Mouse (Mus musculus) liver, embryonic 13.5 days (tissue): ENCODE measurements around the gene S100a4. TPM values are rescaled to one million over a fixed set of nuclear protein-coding genes. Genes with fewer than 3 reads are reported as not detected.
A peak's percentile ranks its signal among the peaks of the same experiment; 100 is the strongest.

Experiments
- ATAC-seq: fragments of 200-750 bp; cut with Nextera tagmentation; 2 replicates; pipeline ENCODE4 v1.8.0; 2017; ENCODE audit warnings: low read depth, mild to moderate bottlenecking, moderate number of reproducible peaks, moderate library complexity
- DNase-seq: peaks from one replicate; pipeline ENCODE4 v3.0.0; 2022
- H3K27ac ChIP-seq: fragments of 300-500 bp; sonication (generic); 2 replicates; pipeline ENCODE4 v1.5.1; 2015; ENCODE audit warnings: moderate library complexity, mild to moderate bottlenecking, inconsistent platforms
- H3K27me3 ChIP-seq: fragments of 300-500 bp; sonication (generic); 2 replicates; pipeline ENCODE4 v1.6.1; 2015; ENCODE audit warnings: mild to moderate bottlenecking, inconsistent platforms
- H3K36me3 ChIP-seq: fragments of 300-500 bp; sonication (generic); 2 replicates; pipeline ENCODE4 v1.6.1; 2015; ENCODE audit warnings: mild to moderate bottlenecking, inconsistent platforms
- H3K4me1 ChIP-seq: fragments of 300-500 bp; sonication (generic); replicated peaks from 2 replicates; pipeline ENCODE4 v1.6.1; 2015; ENCODE audit warnings: inconsistent platforms
- H3K4me2 ChIP-seq: fragments of 300-500 bp; sonication (generic); 2 replicates; pipeline ENCODE4 v1.6.1; 2015; ENCODE audit warnings: inconsistent platforms, mild to moderate bottlenecking, moderate library complexity
- H3K4me3 ChIP-seq: fragments of 300-500 bp; sonication (generic); replicated peaks from 2 replicates; pipeline ENCODE4 v1.5.1; 2015; ENCODE audit warnings: mild to moderate bottlenecking, inconsistent platforms
- H3K9ac ChIP-seq: fragments of 300-500 bp; sonication (generic); 2 replicates; pipeline ENCODE4 v1.6.1; 2015; ENCODE audit warnings: mild to moderate bottlenecking, inconsistent platforms
- H3K9me3 ChIP-seq: fragments of 300-500 bp; sonication (generic); replicated peaks from 2 replicates; pipeline ENCODE4 v1.6.1; 2016; ENCODE audit warnings: inconsistent platforms
- WGBS: fragments of 180-500 bp; shearing (Covaris S2); methylation state at CpG from one replicate; pipeline ENCODE4 v1.1.7; 2015; ENCODE audit not compliant: insufficient replicate concordance; 5-methylcytosine and 5-hydroxymethylcytosine counted together
- polyA plus RNA-seq: library from polyadenylated mRNA; unstranded; fragments of >200 nt; fragmentation: Nextera tagmentation; extraction: Ambion mirVana; gene quantifications from 2 replicates; pipeline ENCODE4 v1.2.1, GENCODE M21; 2015

S100a4 gene
- polyA plus RNA-seq, 1 experiment from 2014 or later, result 0.59 TPM

- Histone ChIP-seq H3K36me3 (no peaks in the 10 kb centered on the region), H3K9me3 (no peaks in the 10 kb centered on the region), H3K4me1 (no peaks in the 10 kb centered on the region), H3K4me2 (no peak overlapping the region), H3K27me3 (no peaks in the 10 kb centered on the region), H3K4me3 (no peak overlapping the region), H3K9ac (no peak overlapping the region), H3K27ac (no peak overlapping the region)
- WGBS, result 67% methylated on average over 2 of the region's 2 CpGs
- ATAC-seq, result no peak
- no peak for DNase-seq
Measured at GRCm38 (mm10) chr3:90649832-90650231, 46.3 kb downstream of the S100a4 start.

GRCm38 (mm10) chr3:90652878-90653508 lies 49.4 kb downstream of the S100a4 start:
- Histone ChIP-seq H3K4me1 (no peaks in the 10 kb centered on the region), H3K27me3 (no peaks in the 10 kb centered on the region), H3K4me2 (no peak overlapping the region), H3K36me3 (no peaks in the 10 kb centered on the region), H3K4me3 (no peak overlapping the region), H3K9me3 (no peaks in the 10 kb centered on the region), H3K9ac (no peak overlapping the region), H3K27ac (no peak overlapping the region)
- no peak for ATAC-seq
- 29% methylated on average over 5 of the region's 5 CpGs for WGBS
- DNase-seq, result peak; percentile 24

GRCm38 (mm10) chr3:90653717-90654116 lies 50.1 kb downstream of the S100a4 start, which contains the start of gene S100a7a:
S100a7a (plus strand) TSS chr3:90654017.
- DNase-seq (no peak), ATAC-seq (no peak)
- no peak within 1 kb of the TSS for H3K9ac ChIP-seq
- H3K4me1 ChIP-seq, result no peaks in the 10 kb centered on the region
- no peak within 1 kb of the TSS for H3K4me2 ChIP-seq
- H3K36me3 ChIP-seq, result no peaks in the 10 kb centered on the region
- H3K27ac ChIP-seq, result no peak within 1 kb of the TSS
- no peaks in the 10 kb centered on the region for H3K9me3 ChIP-seq
- H3K4me3 ChIP-seq, result no peak within 1 kb of the TSS
- no peaks in the 10 kb centered on the region for H3K27me3 ChIP-seq

Other genes with a start within 250 kb of the S100a4 start
- gene Slc27a3, start 213.8 kb upstream of the S100a4 start, polyA plus RNA-seq, result 1.5 and 1.6 TPM in 2 replicates
- gene Ints3, start 170.1 kb upstream of the S100a4 start, polyA plus RNA-seq, result 10.0 and 11.7 TPM in 2 replicates
- 4.0 TPM in 2 replicates for gene Npr1, start 137.9 kb upstream of the S100a4 start, polyA plus RNA-seq
- 75.0 and 85.0 TPM in 2 replicates for gene Ilf2, start 127.6 kb upstream of the S100a4 start, polyA plus RNA-seq
- gene Snapin, start 112.7 kb upstream of the S100a4 start, polyA plus RNA-seq, result 21.2 and 22.9 TPM in 2 replicates
- gene Chtop, start 94.3 kb upstream of the S100a4 start, polyA plus RNA-seq, result 65.8 and 72.5 TPM in 2 replicates
- gene S100a1, start 89.4 kb upstream of the S100a4 start, polyA plus RNA-seq, result 14.7 and 16.0 TPM in 2 replicates
- gene S100a13, start 89.3 kb upstream of the S100a4 start, polyA plus RNA-seq, result 19.8 and 20.6 TPM in 2 replicates
- not detected in 2 replicates for gene S100a14, start 76.9 kb upstream of the S100a4 start, polyA plus RNA-seq
- gene S100a16, start 66.5 kb upstream of the S100a4 start, polyA plus RNA-seq, result 26.4 and 27.4 TPM in 2 replicates
- gene S100a3, start 43.2 kb upstream of the S100a4 start, polyA plus RNA-seq, result not detected in 2 replicates
- gene S100a2, start 13.5 kb upstream of the S100a4 start, polyA plus RNA-seq, result not detected in 2 replicates
- gene Gm42674, start 1.9 kb upstream of the S100a4 start, polyA plus RNA-seq, result not detected in 2 replicates
- not detected in 2 replicates for gene S100a5, start 4.8 kb downstream of the S100a4 start, polyA plus RNA-seq
- gene S100a6, start 9.1 kb downstream of the S100a4 start, polyA plus RNA-seq, result 6.1 and 7.2 TPM in 2 replicates
- not detected in 2 replicates for gene S100a7a, start 50.2 kb downstream of the S100a4 start, polyA plus RNA-seq
- 354 and 390 TPM in 2 replicates for gene S100a8, start 65.2 kb downstream of the S100a4 start, polyA plus RNA-seq
- gene S100a9, start 92.0 kb downstream of the S100a4 start, polyA plus RNA-seq, result 208 and 228 TPM in 2 replicates
- not detected in 2 replicates for gene Pglyrp4, start 123.1 kb downstream of the S100a4 start, polyA plus RNA-seq
- gene Gm5849, start 174.1 kb downstream of the S100a4 start, polyA plus RNA-seq, result not detected in 2 replicates